7 mouse cellular contexts compared by ENCODE assay signal in genomic region chr9:44391466-44391865, GRCm38 (mm10). TPM values are rescaled to one million over a fixed set of nuclear protein-coding genes. Genes with fewer than 3 reads are reported as not detected.
DNase-seq lines count a peak whose midpoint lies in the region; ATAC-seq and TF ChIP-seq lines count a peak whose summit lies in the region.

No protein-coding gene starts in this region.

- H3K36me3 ChIP-seq in lung, postnatal 0 days (ENCODE audit: insufficient read depth, low read length) = peaks cover 23% of the 10 kb centered on the region; the same call in 1 of the 2 replicates

- H3K27me3 ChIP-seq in lung, postnatal 0 days (replicated peaks; ENCODE audit: insufficient read depth, low read length) = no peaks in the 10 kb centered on the region

- WGBS in large intestine, adult 2 months = 18% methylated on average over 4 of the region's 4 CpGs
- 30% methylated on average over 4 of the region's 4 CpGs for WGBS in lung, postnatal 0 days

- H3K9me3 ChIP-seq in lung, postnatal 0 days (ENCODE audit: low read length) = no peaks in the 10 kb centered on the region

- H3K27ac ChIP-seq in lung, postnatal 0 days (ENCODE audit: low read length) = no peak overlapping the region

- no peak overlapping the region for H3K4me2 ChIP-seq in lung, postnatal 0 days (replicated peaks; ENCODE audit: low read depth, low read length)

- no peak overlapping the region for H3K4me3 ChIP-seq in lung, postnatal 0 days (ENCODE audit: low read depth, low read length)

- peak; percentile 73 for ATAC-seq in lung, postnatal 0 days

- H3K9ac ChIP-seq in lung, postnatal 0 days (replicated peaks; ENCODE audit: low read depth) = no peak overlapping the region

- H3K4me1 ChIP-seq in lung, postnatal 0 days (ENCODE audit: insufficient read depth, low read depth, low read length) = 0 out of 2 replicates have a peak, but pooled peaks cover 2% of the 10 kb centered on the region

- peak; percentile 80 for DNase-seq in CD4-positive, CD25-positive, alpha-beta regulatory T cell, adult 2 months (ENCODE audit: low read depth, low spot score)
- DNase-seq in Muller cell, postnatal 12 days (ENCODE audit: inconsistent ontology term) = peak; percentile 49
- peak; percentile 61 to 78 for DNase-seq in cerebellum, postnatal 4 days (ENCODE audit: low spot score in 2 of 2)
- peak; percentile 72 for DNase-seq in heart, adult 8-10 months (ENCODE audit: low spot score)
- DNase-seq in large intestine, adult 2 months (ENCODE audit: low read depth, low spot score) = peak; percentile 53
- DNase-seq in lung, postnatal 0 days (ENCODE audit: low spot score) = peak; percentile 72
- DNase-seq in retina, postnatal 7 days (ENCODE audit: low read depth, low spot score) = peak; percentile 68

- TF ChIP-seq CTCF in lung, postnatal 0 days (IDR thresholded peaks at IDR 0.05) = peak; percentile 91

- no peak for TF ChIP-seq EP300 in lung, postnatal 0 days (IDR thresholded peaks at IDR 0.05)

RNA-seq across cellular contexts. Expression of gene Slc37a4, which starts 5.2 kb away (rescaled TPM):
- 10 to 100 TPM; 22.5 to 24.5 (median 22.9) TPM for total RNA-seq in heart, adult 8-10 months (2022)
- 48.9 and 60.6 TPM in 2 replicates for polyA plus RNA-seq in large intestine, adult 2 months (2012; rRNA removed)
- 14.7 and 17.7 TPM in 2 replicates for polyA plus RNA-seq in lung, postnatal 0 days (2015; fragmentation: Nextera tagmentation; extraction: Ambion mirVana)

RNA-seq across cellular contexts. Expression of gene Hyou1, which starts 12.2 kb away (rescaled TPM):
- 10 to 100 TPM; 50.4 to 82.6 (median 67.0) TPM for total RNA-seq in heart, adult 8-10 months (2022)
- polyA plus RNA-seq in large intestine, adult 2 months (2012; rRNA removed) = 82.2 and 92.0 TPM in 2 replicates
- 11.1 and 11.4 TPM in 2 replicates for polyA plus RNA-seq in lung, postnatal 0 days (2015; fragmentation: Nextera tagmentation; extraction: Ambion mirVana)

RNA-seq across cellular contexts. Expression of gene Rps25, which starts 15.5 kb away (rescaled TPM):
- total RNA-seq in heart, adult 8-10 months (2022) = 100 to 1,000 TPM; 784 to 974 (median 849) TPM
- polyA plus RNA-seq in large intestine, adult 2 months (2012; rRNA removed) = 281 and 376 TPM in 2 replicates
- polyA plus RNA-seq in lung, postnatal 0 days (2015; fragmentation: Nextera tagmentation; extraction: Ambion mirVana) = 1,758 and 2,031 TPM in 2 replicates

RNA-seq across cellular contexts. Expression of gene Trappc4, which starts 15.9 kb away (rescaled TPM):
- 10 to 100 TPM; 38.3 to 42.9 (median 41.2) TPM for total RNA-seq in heart, adult 8-10 months (2022)
- polyA plus RNA-seq in large intestine, adult 2 months (2012; rRNA removed) = 61.2 and 67.8 TPM in 2 replicates
- polyA plus RNA-seq in lung, postnatal 0 days (2015; fragmentation: Nextera tagmentation; extraction: Ambion mirVana) = 133 and 136 TPM in 2 replicates

RNA-seq across cellular contexts. Expression of gene Ccdc84, which starts 26.9 kb away (rescaled TPM):
- total RNA-seq in heart, adult 8-10 months (2022) = 1 to 10 TPM; 4.9 to 8.0 (median 5.5) TPM
- polyA plus RNA-seq in large intestine, adult 2 months (2012; rRNA removed) = 18.0 and 30.4 TPM in 2 replicates
- 24.2 and 24.5 TPM in 2 replicates for polyA plus RNA-seq in lung, postnatal 0 days (2015; fragmentation: Nextera tagmentation; extraction: Ambion mirVana)
